Mouse (Mus musculus): Measurements from ENCODE around the gene Pdzrn3.

DNA sequence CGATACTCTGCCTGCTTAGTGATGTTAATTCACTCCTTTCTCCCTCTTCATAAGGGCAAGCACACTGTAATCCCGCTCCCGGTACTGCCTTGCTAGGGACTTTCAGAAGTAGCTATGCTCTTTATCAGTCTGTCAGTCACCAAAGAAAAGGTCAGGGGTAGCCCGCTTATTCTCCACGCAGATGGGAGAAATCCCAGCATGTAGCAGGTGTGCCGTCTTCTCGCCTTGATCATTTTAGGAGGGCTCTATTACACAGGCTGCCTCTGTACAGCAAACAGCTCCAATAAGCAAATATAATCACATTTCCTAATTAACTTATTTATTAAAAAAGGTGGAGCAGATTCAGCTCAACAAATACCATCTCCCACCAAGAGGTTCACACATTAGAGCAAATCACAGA lies 141.5 kb downstream of the Pdzrn3 start:
- TF ChIP-seq POLR2A (IDR thresholded peaks at IDR 0.05; ENCODE audit: low read depth, low read length) (no peak), CTCF (IDR thresholded peaks at IDR 0.05; ENCODE audit: extremely low read depth, insufficient read length, insufficient replicate concordance, low read depth, low read length) (no peak)

All from small intestine, adult 2 months (tissue).